Mouse (Mus musculus): Measurements from ENCODE around the gene Tepsin. TPM values are rescaled to one million over a fixed set of nuclear protein-coding genes. Genes with fewer than 3 reads are reported as not detected.

The Tepsin gene
- polyA plus RNA-seq, 1 experiment, result 16.1 TPM

GRCm38 (mm10) chr11:120092817-120093591 lies 5.5 kb downstream of the Tepsin start:
- no peak for TF ChIP-seq FLI1 (IDR thresholded peaks at IDR 0.05; ENCODE audit: low read length)
- TF ChIP-seq GATA1 (IDR thresholded peaks at IDR 0.05; ENCODE audit: borderline replicate concordance, low read length), result no peak
- peaks cover 2% of the 10 kb centered on the region for H3K27me3 ChIP-seq (replicated peaks)
- no peaks in the 10 kb centered on the region for H3K9me3 ChIP-seq
- H3K36me3 ChIP-seq (replicated peaks; ENCODE audit: low read length), result peaks cover 68% of the 10 kb centered on the region
- H3K4me3 ChIP-seq (replicated peaks), result peak overlapping the region; percentile 38
- H3K4me1 ChIP-seq, result peaks cover 33% of the 10 kb centered on the region

- no peaks in the 10 kb centered on the region for H3K9me3 ChIP-seq
- peaks cover 19% of the 10 kb centered on the region for H3K4me1 ChIP-seq
- peaks cover 55% of the 10 kb centered on the region for H3K36me3 ChIP-seq (replicated peaks; ENCODE audit: low read length)
- no peak overlapping the region for H3K4me3 ChIP-seq (replicated peaks)
- H3K27me3 ChIP-seq (replicated peaks), result peaks cover 6% of the 10 kb centered on the region
- TF ChIP-seq FLI1 (IDR thresholded peaks at IDR 0.05; ENCODE audit: low read length) (no peak), GATA1 (IDR thresholded peaks at IDR 0.05; ENCODE audit: borderline replicate concordance, low read length) (no peak)
Observed at GRCm38 (mm10) chr11:120090661-120091060, 7.9 kb downstream of the Tepsin start.

- Histone ChIP-seq H3K4me3 (replicated peaks) (peak within 1 kb of the TSS; percentile 96), H3K9me3 (no peaks in the 10 kb centered on the region), H3K4me1 (peaks cover 23% of the 10 kb centered on the region), H3K27me3 (replicated peaks) (peaks cover 19% of the 10 kb centered on the region), H3K36me3 (replicated peaks; ENCODE audit: low read length) (peaks cover 31% of the 10 kb centered on the region)
- TF ChIP-seq GATA1 (IDR thresholded peaks at IDR 0.05; ENCODE audit: borderline replicate concordance, low read length), result no peak
- no peak for TF ChIP-seq FLI1 (IDR thresholded peaks at IDR 0.05; ENCODE audit: low read length)
Observed at GRCm38 (mm10) chr11:120086702-120087152, 11.8 kb downstream of the Tepsin start, which contains the start of gene Cep131. Cep131 (minus strand) TSS chr11:120086827.

GRCm38 (mm10) chr11:120085891-120086627 lies 12.5 kb downstream of the Tepsin start:
- H3K4me3 ChIP-seq (replicated peaks), result peak overlapping the region; percentile 96
- TF ChIP-seq GATA1 (IDR thresholded peaks at IDR 0.05; ENCODE audit: borderline replicate concordance, low read length) (no peak), FLI1 (IDR thresholded peaks at IDR 0.05; ENCODE audit: low read length) (no peak)
- peaks cover 26% of the 10 kb centered on the region for H3K36me3 ChIP-seq (replicated peaks; ENCODE audit: low read length)
- peaks cover 19% of the 10 kb centered on the region for H3K27me3 ChIP-seq (replicated peaks)
- H3K9me3 ChIP-seq, result no peaks in the 10 kb centered on the region
- H3K4me1 ChIP-seq, result peaks cover 23% of the 10 kb centered on the region

- Histone ChIP-seq H3K36me3 (replicated peaks; ENCODE audit: low read length) (peaks cover 55% of the 10 kb centered on the region), H3K27me3 (replicated peaks) (peaks cover 16% of the 10 kb centered on the region), H3K4me3 (replicated peaks) (no peak overlapping the region), H3K4me1 (peaks cover 25% of the 10 kb centered on the region), H3K9me3 (no peaks in the 10 kb centered on the region)
- no peak for TF ChIP-seq GATA1 (IDR thresholded peaks at IDR 0.05; ENCODE audit: borderline replicate concordance, low read length)
- no peak for TF ChIP-seq FLI1 (IDR thresholded peaks at IDR 0.05; ENCODE audit: low read length)
Observed at GRCm38 (mm10) chr11:120080282-120080681, 18.2 kb downstream of the Tepsin start.

GRCm38 (mm10) chr11:120076191-120076590 lies 22.3 kb downstream of the Tepsin start:
- no peak for TF ChIP-seq FLI1 (IDR thresholded peaks at IDR 0.05; ENCODE audit: low read length)
- TF ChIP-seq GATA1 (IDR thresholded peaks at IDR 0.05; ENCODE audit: borderline replicate concordance, low read length), result no peak
- H3K9me3 ChIP-seq, result no peaks in the 10 kb centered on the region
- peaks cover 11% of the 10 kb centered on the region for H3K27me3 ChIP-seq (replicated peaks)
- H3K4me3 ChIP-seq (replicated peaks), result no peak overlapping the region
- H3K4me1 ChIP-seq, result peaks cover 21% of the 10 kb centered on the region
- peaks cover 60% of the 10 kb centered on the region for H3K36me3 ChIP-seq (replicated peaks; ENCODE audit: low read length)

GRCm38 (mm10) chr11:120072986-120073647 lies 25.4 kb downstream of the Tepsin start:
- no peak overlapping the region for H3K4me3 ChIP-seq (replicated peaks)
- H3K36me3 ChIP-seq (replicated peaks; ENCODE audit: low read length), result peaks cover 67% of the 10 kb centered on the region
- peaks cover 20% of the 10 kb centered on the region for H3K4me1 ChIP-seq
- TF ChIP-seq GATA1 (IDR thresholded peaks at IDR 0.05; ENCODE audit: borderline replicate concordance, low read length), result no peak
- no peak for TF ChIP-seq FLI1 (IDR thresholded peaks at IDR 0.05; ENCODE audit: low read length)
- peaks cover 22% of the 10 kb centered on the region for H3K27me3 ChIP-seq (replicated peaks)
- no peaks in the 10 kb centered on the region for H3K9me3 ChIP-seq

GRCm38 (mm10) chr11:120071731-120072320 lies 26.7 kb downstream of the Tepsin start:
- Histone ChIP-seq H3K27me3 (replicated peaks) (peaks cover 32% of the 10 kb centered on the region), H3K9me3 (no peaks in the 10 kb centered on the region), H3K36me3 (replicated peaks; ENCODE audit: low read length) (peaks cover 64% of the 10 kb centered on the region), H3K4me1 (peaks cover 13% of the 10 kb centered on the region; the same call in 1 of the 2 replicates), H3K4me3 (replicated peaks) (peak overlapping the region; percentile 7)
- TF ChIP-seq GATA1 (IDR thresholded peaks at IDR 0.05; ENCODE audit: borderline replicate concordance, low read length), result no peak
- TF ChIP-seq FLI1 (IDR thresholded peaks at IDR 0.05; ENCODE audit: low read length), result no peak

GRCm38 (mm10) chr11:120071065-120071464 lies 27.5 kb downstream of the Tepsin start:
- H3K4me3 ChIP-seq (replicated peaks), result no peak overlapping the region
- TF ChIP-seq FLI1 (IDR thresholded peaks at IDR 0.05; ENCODE audit: low read length), result no peak
- no peak for TF ChIP-seq GATA1 (IDR thresholded peaks at IDR 0.05; ENCODE audit: borderline replicate concordance, low read length)
- peaks cover 63% of the 10 kb centered on the region for H3K36me3 ChIP-seq (replicated peaks; ENCODE audit: low read length)
- H3K9me3 ChIP-seq, result no peaks in the 10 kb centered on the region
- H3K27me3 ChIP-seq (replicated peaks), result peaks cover 35% of the 10 kb centered on the region
- H3K4me1 ChIP-seq, result peaks cover 13% of the 10 kb centered on the region; the same call in 1 of the 2 replicates
